Mouse (Mus musculus) heart, postnatal 4 days (tissue): ENCODE measurements around the gene Zfp512b. TPM values are rescaled to one million over a fixed set of nuclear protein-coding genes. Genes with fewer than 3 reads are reported as not detected.

ENCODE experiments used
- DNase-seq: peaks from one replicate; pipeline ENCODE4 v3.0.0; 2021
- total RNA-seq, 2 experiments: library from RNA; stranded (reverse); gene quantifications; 2 replicates each; pipeline ENCODE4 v1.2.3; 2021

Zfp512b gene
- total RNA-seq, 2 experiments from 2014 or later, result 41.8 to 45.5 TPM

GRCm38 (mm10) chr2:181589011-181589731, 3.4 kb downstream of the Zfp512b start:
- no peak for DNase-seq

GRCm38 (mm10) chr2:181588229-181588780, 4.3 kb downstream of the Zfp512b start:
- DNase-seq, result peak; percentile 4

GRCm38 (mm10) chr2:181587796-181588195, 4.8 kb downstream of the Zfp512b start:
- DNase-seq, result no peak

GRCm38 (mm10) chr2:181586124-181586523, 6.5 kb downstream of the Zfp512b start:
- no peak for DNase-seq

- DNase-seq, result no peak
Measured at GRCm38 (mm10) chr2:181585506-181585905, 7.1 kb downstream of the Zfp512b start.

- no peak for DNase-seq
Measured at GRCm38 (mm10) chr2:181584411-181584942, 8.1 kb downstream of the Zfp512b start, which contains the start of gene Uckl1. Gene Uckl1 (minus strand): TSS chr2:181584892.

GRCm38 (mm10) chr2:181583460-181584257, 8.9 kb downstream of the Zfp512b start:
- no peak for DNase-seq

GRCm38 (mm10) chr2:181582939-181583338, 9.7 kb downstream of the Zfp512b start:
- no peak for DNase-seq

- DNase-seq, result peak; percentile 8
Measured at GRCm38 (mm10) chr2:181582358-181582757, 10.2 kb downstream of the Zfp512b start.

- DNase-seq, result peak; percentile 88
Measured at GRCm38 (mm10) chr2:181581402-181582120, 11.0 kb downstream of the Zfp512b start.

- DNase-seq, result peak; percentile 85
Measured at GRCm38 (mm10) chr2:181581016-181581401, 11.6 kb downstream of the Zfp512b start.

- DNase-seq, result no peak
Measured at GRCm38 (mm10) chr2:181580131-181580772, 12.4 kb downstream of the Zfp512b start.

GRCm38 (mm10) chr2:181579681-181580080, 12.9 kb downstream of the Zfp512b start:
- DNase-seq, result no peak

GRCm38 (mm10) chr2:181578790-181579618, 13.6 kb downstream of the Zfp512b start:
- peak; percentile 5 for DNase-seq

GRCm38 (mm10) chr2:181577981-181578581, 14.5 kb downstream of the Zfp512b start:
- no peak for DNase-seq

- no peak for DNase-seq
Measured at GRCm38 (mm10) chr2:181577126-181577525, 15.5 kb downstream of the Zfp512b start.

- no peak for DNase-seq
Measured at GRCm38 (mm10) chr2:181576613-181577012, 16.0 kb downstream of the Zfp512b start.

GRCm38 (mm10) chr2:181574921-181575545, 17.6 kb downstream of the Zfp512b start:
- DNase-seq, result no peak

- no peak for DNase-seq
Measured at GRCm38 (mm10) chr2:181573961-181574360, 18.6 kb downstream of the Zfp512b start.
